Mouse (Mus musculus): ENCODE measurements at regions not wholly inside any gene's neighbourhood (a gene's known extent, or its start where the extent isn't known, plus 50 kb on each side); places are given as distances from the start of the nearest gene placed in this dataset.

GRCm38 (mm10) chr9:100194604-100195444, 291.8 kb downstream of the Il20rb start:
- intact Hi-C loops (cut with DNase I): no loop called here
- no peak overlapping the region for H3K27ac ChIP-seq
- peak; percentile 46 for DNase-seq
- no peak overlapping the region for H3K4me3 ChIP-seq
- no peak for TF ChIP-seq CTCF (IDR thresholded peaks at IDR 0.05)

- TF ChIP-seq CTCF (IDR thresholded peaks at IDR 0.05): no peak
- intact Hi-C loops (cut with DNase I): no loop called here
- no peak for DNase-seq
- H3K27ac ChIP-seq: no peak overlapping the region
- no peak overlapping the region for H3K4me3 ChIP-seq
These were observed 292.4 kb downstream of the Il20rb start for GRCm38 (mm10) chr9:100194158-100194557.

GRCm38 (mm10) chr9:100184081-100184480, 302.5 kb downstream of the Il20rb start:
- intact Hi-C loops (cut with DNase I): no loop called here
- no peak for DNase-seq
- Histone ChIP-seq H3K4me3 (no peak overlapping the region), H3K27ac (no peak overlapping the region)
- TF ChIP-seq CTCF (IDR thresholded peaks at IDR 0.05): no peak

GRCm38 (mm10) chr9:100176291-100176690, 300.3 kb upstream of the Sox14 start:
- no peak for DNase-seq
- intact Hi-C loops (cut with DNase I): no loop called here
- H3K27ac ChIP-seq: no peak overlapping the region
- H3K4me3 ChIP-seq: no peak overlapping the region
- TF ChIP-seq CTCF (IDR thresholded peaks at IDR 0.05): no peak

- TF ChIP-seq CTCF (IDR thresholded peaks at IDR 0.05): no peak
- DNase-seq: no peak
- H3K4me3 ChIP-seq: no peak overlapping the region
- intact Hi-C loops (cut with DNase I): no loop called here
- no peak overlapping the region for H3K27ac ChIP-seq
These were observed 290.3 kb upstream of the Sox14 start for GRCm38 (mm10) chr9:100166256-100166655.

- Histone ChIP-seq H3K27ac (no peak overlapping the region), H3K4me3 (no peak overlapping the region)
- no peak for TF ChIP-seq CTCF (IDR thresholded peaks at IDR 0.05)
- DNase-seq: no peak
- intact Hi-C loops (cut with DNase I): no loop called here
These were observed 286.0 kb upstream of the Sox14 start for GRCm38 (mm10) chr9:100161961-100162360.

All from gastrocnemius, adult 2 months (tissue).